Mouse (Mus musculus) cerebellum, adult 2 months (tissue): ENCODE data around the gene Rgmb. TPM values are rescaled to one million over a fixed set of nuclear protein-coding genes. Genes with fewer than 3 reads are reported as not detected.

Experiments
- DNase-seq, 2 experiments: peaks; one replicate each; pipeline ENCODE4 v3.0.0; 2021
- H3K27ac ChIP-seq: fragments of 200-500 bp; 2 replicates; pipeline ENCODE4 v1.5.1; 2012; ENCODE audit warnings: low read length, control low read depth, inconsistent platforms; ENCODE audit not compliant: insufficient read depth
- H3K27me3 ChIP-seq: fragments of 200-500 bp; 2 replicates; pipeline ENCODE4 v1.6.1; 2012; ENCODE audit warnings: inconsistent platforms, mild to moderate bottlenecking, low read length, moderate library complexity; ENCODE audit not compliant: control insufficient read depth, insufficient read depth
- H3K4me1 ChIP-seq: fragments of 200-500 bp; 2 replicates; pipeline ENCODE4 v1.6.1; 2011; ENCODE audit warnings: low read length; ENCODE audit not compliant: control insufficient read depth, insufficient read depth
- H3K4me3 ChIP-seq: fragments of 200-500 bp; replicated peaks from 2 replicates; pipeline ENCODE3; 2011; ENCODE audit warnings: mild to moderate bottlenecking, low read depth, low read length, control low read depth; ENCODE audit not compliant: insufficient read depth
- CTCF ChIP-seq: fragments of 200-500 bp; IDR thresholded peaks from 2 replicates; pipeline ENCODE4 v1.5.1; 2011; ENCODE audit warnings: low read depth, mild to moderate bottlenecking, control low read depth, low read length, moderate library complexity, borderline replicate concordance; ENCODE audit not compliant: insufficient read depth
- POLR2A ChIP-seq: fragments of 200-500 bp; IDR thresholded peaks from 2 replicates; pipeline ENCODE4 v1.6.1; 2011; ENCODE audit warnings: low read length, control low read depth, borderline replicate concordance; ENCODE audit not compliant: insufficient read depth
- WGBS: fragments of 180-500 bp; shearing (Covaris S2); methylation state at CpG from one replicate; pipeline ENCODE4 v1.1.7; 2018; 5-methylcytosine and 5-hydroxymethylcytosine counted together
- polyA plus RNA-seq: library from polyadenylated mRNA; depleted of rRNA; stranded (reverse); fragments of >200 nt; gene quantifications from 2 replicates; pipeline ENCODE4 v1.2.3, GENCODE M21; 2012

Rgmb gene
- polyA plus RNA-seq, 1 experiment = 46.9 TPM

DNA sequence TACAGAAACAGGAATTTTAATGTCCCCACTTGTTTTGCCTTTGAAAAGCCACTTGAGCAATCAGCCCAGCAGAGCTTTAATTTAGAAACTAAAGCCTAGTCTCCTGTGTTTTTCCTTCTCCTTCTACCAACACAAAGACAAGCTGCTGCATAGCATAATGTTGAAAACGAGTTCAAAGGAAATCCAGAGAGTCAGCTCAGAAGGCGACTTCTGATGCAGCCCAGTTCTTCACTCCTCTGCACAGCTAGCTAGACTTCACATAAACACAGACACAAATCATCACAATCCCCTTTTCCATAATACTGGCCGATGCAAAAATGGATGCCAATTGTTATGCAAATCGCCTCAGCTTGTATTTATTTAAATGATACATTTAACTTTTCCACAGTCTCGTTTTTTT, 1.6 kb upstream of the Rgmb start:
- DNase-seq = no peak
- peaks cover 1% of the 10 kb centered on the region; the same call in 1 of the 2 replicates for H3K27me3 ChIP-seq
- no peak overlapping the region for H3K4me3 ChIP-seq
- 42% methylated on average over 5 of the region's 5 CpGs for WGBS
- no peaks in the 10 kb centered on the region for H3K4me1 ChIP-seq
- no peak for TF ChIP-seq CTCF
- H3K27ac ChIP-seq = no peak overlapping the region

GRCm38 (mm10) chr17:15831810-15832209, 971 bp upstream of the Rgmb start:
- Histone ChIP-seq H3K4me1 (no peaks in the 10 kb centered on the region), H3K4me3 (no peak overlapping the region), H3K27me3 (peaks cover 1% of the 10 kb centered on the region; the same call in 1 of the 2 replicates), H3K27ac (no peak overlapping the region)
- TF ChIP-seq CTCF = peak; percentile 19; the same call in 1 of the 2 replicates
- no peak for TF ChIP-seq POLR2A
- WGBS = 24% methylated on average over 8 of the region's 8 CpGs
- peak in 1 of 2 experiments; percentile 39 for DNase-seq

- WGBS = 1% methylated on average over 34 of the region's 34 CpGs
- Histone ChIP-seq H3K4me3 (peak overlapping the region; percentile 46), H3K4me1 (no peaks in the 10 kb centered on the region), H3K27ac (no peak overlapping the region), H3K27me3 (peaks cover 1% of the 10 kb centered on the region; the same call in 1 of the 2 replicates)
- DNase-seq = no peak
- no peak for TF ChIP-seq CTCF
- TF ChIP-seq POLR2A = no peak
Observed at GRCm38 (mm10) chr17:15830171-15830765, 571 bp downstream of the Rgmb start.

DNA sequence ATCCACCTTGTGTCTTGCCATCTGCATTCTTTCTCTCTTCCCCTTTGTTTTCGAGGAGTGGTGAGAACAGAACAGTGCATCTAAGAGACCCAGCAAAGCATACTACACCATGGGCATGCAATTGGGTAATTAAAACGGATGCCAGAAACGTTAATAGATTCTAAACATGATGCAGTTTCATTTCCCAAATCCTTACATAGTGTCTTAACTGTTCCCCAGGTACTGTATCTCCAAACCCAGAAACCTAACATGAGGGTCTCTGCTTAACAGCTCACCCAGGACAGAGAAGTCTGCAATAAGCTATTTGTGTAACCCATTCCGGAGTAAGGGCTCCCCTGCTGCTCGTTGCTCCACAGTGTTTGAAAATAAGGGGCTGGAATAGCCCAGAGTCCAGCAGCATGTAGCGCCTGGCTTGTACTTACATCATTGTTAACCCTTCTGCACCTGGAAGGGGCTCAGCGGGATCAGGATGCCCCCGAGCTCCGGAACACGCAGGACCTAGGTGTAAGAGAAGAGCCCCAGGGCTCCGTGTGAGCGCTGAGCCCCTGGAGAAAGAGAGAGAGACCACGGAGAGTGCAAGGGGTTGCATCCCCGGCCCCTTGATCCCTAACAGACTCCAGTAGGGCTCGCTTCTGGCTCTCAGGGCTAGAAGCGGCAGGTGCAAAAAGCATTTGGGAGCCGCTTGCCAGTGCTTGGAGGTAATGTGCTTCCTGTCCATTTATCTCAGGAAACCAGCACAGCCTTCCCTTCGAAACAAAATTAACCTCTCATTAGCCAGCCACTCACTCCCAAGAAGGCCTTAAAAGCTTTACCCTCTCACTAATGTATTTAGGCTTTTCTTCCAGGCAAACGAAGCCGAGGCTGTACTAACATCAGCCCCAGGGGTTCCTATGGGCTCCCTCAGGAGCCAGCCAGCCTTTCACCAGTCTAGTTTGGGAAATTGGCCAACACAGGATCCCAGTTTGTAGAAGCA, 1.4 kb downstream of the Rgmb start:
- Histone ChIP-seq H3K4me3 (peak overlapping the region; percentile 46), H3K4me1 (no peaks in the 10 kb centered on the region), H3K27me3 (peaks cover 1% of the 10 kb centered on the region; the same call in 1 of the 2 replicates), H3K27ac (no peak overlapping the region)
- TF ChIP-seq POLR2A (no peak), CTCF (no peak)
- peak; percentile 42 to 46 for DNase-seq
- WGBS = 7% methylated on average over 20 of the region's 20 CpGs

DNA sequence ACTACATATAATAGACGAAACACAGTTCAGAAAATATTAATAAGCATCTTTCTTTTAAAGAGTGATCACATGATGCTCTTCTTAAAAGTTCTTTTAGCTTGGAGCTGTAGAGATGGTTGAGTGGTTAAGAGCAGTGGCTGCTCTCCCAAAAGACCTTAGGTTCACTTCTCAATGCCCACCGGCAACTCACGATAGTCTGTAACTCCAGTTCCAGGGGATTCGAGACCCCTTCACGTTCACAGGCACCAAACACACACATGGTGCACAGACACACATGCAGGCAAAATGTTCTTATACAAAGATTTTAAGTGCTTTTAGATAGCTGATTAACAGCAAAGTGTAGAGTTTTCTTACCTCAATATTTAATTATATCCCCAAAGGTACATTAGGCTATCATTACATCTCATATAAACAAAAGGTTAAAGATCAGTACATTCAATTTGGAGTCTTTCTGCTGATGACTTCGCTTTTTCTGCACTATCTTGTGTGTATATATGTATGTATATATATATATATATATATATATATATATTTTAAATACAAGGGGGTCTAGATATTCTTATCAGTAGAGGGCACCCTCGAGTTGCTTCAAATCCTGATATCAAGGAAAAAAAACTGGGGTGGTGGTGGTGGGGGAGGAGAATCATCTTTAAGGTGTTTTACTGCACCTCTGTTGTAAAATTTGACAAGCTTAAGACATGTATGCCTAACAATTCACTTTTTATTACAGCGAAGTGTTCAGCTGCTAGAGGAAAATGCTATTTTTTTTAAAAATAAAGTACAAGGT, 2.5 kb downstream of the Rgmb start:
- no peak overlapping the region for H3K4me3 ChIP-seq

DNA sequence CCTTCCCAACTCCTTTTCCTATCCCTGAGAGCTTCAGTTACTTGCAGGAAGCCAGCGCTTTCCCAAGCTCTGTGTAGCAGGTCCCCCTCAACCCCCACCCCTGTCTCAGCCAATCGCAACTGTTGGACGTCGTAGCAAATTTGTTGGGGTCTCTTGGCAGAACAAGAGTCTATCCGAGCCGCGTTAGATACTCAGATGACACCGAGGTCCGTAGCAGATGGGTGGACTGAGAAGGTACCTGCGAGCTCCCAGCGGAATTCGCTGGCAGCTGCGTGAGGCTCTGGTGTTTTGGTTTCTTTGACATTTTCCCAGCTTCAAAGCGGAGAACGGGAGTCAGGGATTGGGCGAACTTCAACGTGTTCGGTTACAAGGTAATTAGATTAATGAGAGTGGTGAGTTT, 3.9 kb downstream of the Rgmb start:
- peak overlapping the region; percentile 59 for H3K4me3 ChIP-seq
- H3K27me3 ChIP-seq = peaks cover 1% of the 10 kb centered on the region; the same call in 1 of the 2 replicates
- no peak overlapping the region for H3K27ac ChIP-seq
- no peak for DNase-seq
- WGBS = under 1% methylated on average over 18 of the region's 18 CpGs
- no peak for TF ChIP-seq POLR2A
- TF ChIP-seq CTCF = no peak
- no peaks in the 10 kb centered on the region; the same call in 1 of the 2 replicates for H3K4me1 ChIP-seq

More for the DNA sequence above, 2.5 kb downstream of the Rgmb start:
- H3K27ac ChIP-seq = no peak overlapping the region
- peaks cover 1% of the 10 kb centered on the region; the same call in 1 of the 2 replicates for H3K27me3 ChIP-seq
- H3K4me1 ChIP-seq = no peaks in the 10 kb centered on the region; the same call in 1 of the 2 replicates
- no peak for TF ChIP-seq POLR2A
- 67% methylated on average over 8 of the region's 8 CpGs for WGBS
- peak in 1 of 2 experiments; percentile 36 for DNase-seq

DNA sequence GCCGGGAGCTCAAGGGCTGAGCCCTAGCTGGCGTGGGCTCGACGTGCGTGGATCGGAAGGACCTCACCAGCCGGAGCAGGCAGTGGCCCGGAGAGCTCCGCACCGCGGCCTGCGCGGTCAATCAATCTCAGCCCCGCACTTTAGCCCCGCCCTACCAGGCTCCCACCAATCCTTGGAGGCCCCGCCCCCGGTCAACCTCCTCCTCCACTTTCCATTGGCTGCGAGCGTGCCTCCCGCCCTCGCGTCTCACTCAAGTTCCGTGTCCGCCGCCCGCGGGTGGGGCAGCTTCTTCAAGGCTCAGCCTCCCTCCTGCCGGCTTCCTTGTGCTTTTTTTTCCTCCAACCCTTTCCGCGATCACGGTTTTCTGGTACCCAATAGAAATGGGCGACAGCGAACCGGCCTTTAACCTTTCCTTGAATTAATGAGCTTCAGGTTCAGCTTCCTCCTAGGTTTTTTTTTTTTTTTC, 4.4 kb downstream of the Rgmb start:
- Histone ChIP-seq H3K4me3 (peak overlapping the region; percentile 71), H3K27me3 (peaks cover 1% of the 10 kb centered on the region; the same call in 1 of the 2 replicates), H3K27ac (peak overlapping the region; percentile 75), H3K4me1 (no peaks in the 10 kb centered on the region; the same call in 1 of the 2 replicates)
- WGBS = 1% methylated on average over 34 of the region's 34 CpGs
- peak; percentile 99 for DNase-seq
- TF ChIP-seq CTCF = no peak
- peak; percentile 89 for TF ChIP-seq POLR2A
